Mouse (Mus musculus) liver, embryonic 16.5 days (tissue): ENCODE results near the gene Specc1. TPM values are rescaled to one million over a fixed set of nuclear protein-coding genes. Genes with fewer than 3 reads are reported as not detected.

Source experiments
- ATAC-seq: fragments of 200-750 bp; cut with Nextera tagmentation; 2 replicates; pipeline ENCODE4 v1.8.0; 2017; ENCODE audit warnings: low read depth, mild to moderate bottlenecking, moderate number of reproducible peaks, moderate library complexity
- H3K27ac ChIP-seq: fragments of 300-500 bp; sonication (generic); 2 replicates; pipeline ENCODE4 v1.5.1; 2014; ENCODE audit warnings: mild to moderate bottlenecking, low read length
- H3K27me3 ChIP-seq: fragments of 300-500 bp; sonication (generic); 2 replicates; pipeline ENCODE4 v1.6.1; 2014; ENCODE audit warnings: low read depth, low read length, mixed read lengths; ENCODE audit not compliant: control insufficient read depth, insufficient read depth
- H3K36me3 ChIP-seq: fragments of 300-500 bp; sonication (generic); 2 replicates; pipeline ENCODE4 v1.6.1; 2014; ENCODE audit warnings: mild to moderate bottlenecking; ENCODE audit not compliant: control insufficient read depth, insufficient read depth
- H3K4me1 ChIP-seq: fragments of 300-500 bp; sonication (generic); 2 replicates; pipeline ENCODE4 v1.6.1; 2014; ENCODE audit warnings: low read depth, low read length, mixed read lengths; ENCODE audit not compliant: control insufficient read depth
- H3K4me2 ChIP-seq: fragments of 300-500 bp; sonication (generic); 2 replicates; pipeline ENCODE4 v1.6.1; 2014; ENCODE audit warnings: low read depth, low read length, mixed read lengths
- H3K4me3 ChIP-seq: fragments of 300-500 bp; sonication (generic); 2 replicates; pipeline ENCODE4 v1.5.1; 2014; ENCODE audit warnings: low read depth, mild to moderate bottlenecking, low read length
- H3K9ac ChIP-seq: fragments of 300-500 bp; sonication (generic); 2 replicates; pipeline ENCODE4 v1.6.1; 2014; ENCODE audit warnings: low read depth, low read length
- H3K9me3 ChIP-seq: fragments of 300-500 bp; sonication (generic); replicated peaks from 2 replicates; pipeline ENCODE4 v1.6.1; 2016; ENCODE audit warnings: low read length; ENCODE audit not compliant: control insufficient read depth
- WGBS: fragments of 180-500 bp; shearing (Covaris S2); extraction: QIAGEN DNeasy Blood & Tissue Kit; methylation state at CpG from one replicate; pipeline ENCODE4 v1.1.7; 2014; ENCODE audit not compliant: insufficient replicate concordance; 5-methylcytosine and 5-hydroxymethylcytosine counted together
- polyA plus RNA-seq: library from polyadenylated mRNA; unstranded; fragments of >200 nt; fragmentation: Nextera tagmentation; extraction: Ambion mirVana; gene quantifications from 2 replicates; pipeline ENCODE4 v1.2.1, GENCODE M21; 2015

Gene Specc1
- polyA plus RNA-seq, 1 experiment from 2014 or later = 58.6 TPM

DNA sequence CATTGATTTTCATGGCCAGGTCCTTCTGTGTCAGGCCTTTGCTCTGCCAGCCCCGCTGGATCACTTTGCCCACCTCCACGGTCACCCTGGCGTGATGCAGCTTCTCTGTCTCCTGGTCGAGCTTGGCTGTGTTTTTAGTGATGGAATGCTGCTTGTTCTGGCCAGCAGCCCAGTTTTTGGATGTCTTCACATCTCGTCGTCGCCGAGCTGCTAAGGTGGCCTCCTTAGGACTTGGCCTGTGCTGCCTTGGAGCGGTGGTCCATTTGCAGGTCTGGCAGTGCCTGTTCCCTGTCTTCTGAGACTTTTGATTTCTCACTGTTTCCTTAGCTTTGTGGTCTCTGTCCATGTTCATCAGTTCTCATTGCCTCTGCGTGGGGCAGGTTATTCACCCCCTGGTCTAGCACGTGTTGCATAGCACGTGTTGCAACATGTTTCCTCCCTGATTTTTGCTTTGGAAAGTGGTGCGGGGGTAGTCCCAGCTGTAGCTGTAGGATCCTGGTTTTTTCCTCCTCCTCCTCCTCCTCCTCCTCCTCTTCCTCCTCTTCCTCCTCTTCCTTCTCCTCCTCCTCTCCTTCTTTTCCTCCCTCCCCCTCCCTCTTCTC lies 17.6 kb downstream of the Specc1 start:
- Histone ChIP-seq H3K4me1 (peaks cover 35% of the 10 kb centered on the region), H3K4me3 (no peak overlapping the region), H3K9ac (no peak overlapping the region), H3K27ac (no peak overlapping the region; the same call in 1 of the 2 replicates), H3K36me3 (no peaks in the 10 kb centered on the region; the same call in 1 of the 2 replicates), H3K9me3 (no peaks in the 10 kb centered on the region), H3K27me3 (no peaks in the 10 kb centered on the region), H3K4me2 (no peak overlapping the region)
- WGBS = 71% methylated on average over 13 of the region's 13 CpGs
- ATAC-seq = no peak

GRCm38 (mm10) chr11:61975783-61976182 lies 19.2 kb downstream of the Specc1 start:
- Histone ChIP-seq H3K4me2 (peak overlapping the region; percentile 22; the same call in 1 of the 2 replicates), H3K27ac (peak overlapping the region; percentile 83), H3K36me3 (no peaks in the 10 kb centered on the region; the same call in 1 of the 2 replicates), H3K9me3 (no peaks in the 10 kb centered on the region), H3K27me3 (no peaks in the 10 kb centered on the region), H3K9ac (peak overlapping the region; percentile 18), H3K4me3 (peak overlapping the region; percentile 35; the same call in 1 of the 2 replicates), H3K4me1 (peaks cover 28% of the 10 kb centered on the region)
- ATAC-seq = peak; percentile 97
- 59% methylated on average over 1 of the region's 1 CpGs for WGBS

- Histone ChIP-seq H3K9me3 (no peaks in the 10 kb centered on the region), H3K27ac (no peak overlapping the region), H3K4me3 (no peak overlapping the region), H3K9ac (no peak overlapping the region), H3K27me3 (no peaks in the 10 kb centered on the region), H3K4me1 (peaks cover 5% of the 10 kb centered on the region), H3K36me3 (no peaks in the 10 kb centered on the region), H3K4me2 (no peak overlapping the region)
- WGBS = 73% methylated on average over 2 of the region's 2 CpGs
- peak; percentile 24; the same call in 1 of the 2 replicates for ATAC-seq
These were observed 24.7 kb downstream of the Specc1 start for GRCm38 (mm10) chr11:61981285-61981684.

DNA sequence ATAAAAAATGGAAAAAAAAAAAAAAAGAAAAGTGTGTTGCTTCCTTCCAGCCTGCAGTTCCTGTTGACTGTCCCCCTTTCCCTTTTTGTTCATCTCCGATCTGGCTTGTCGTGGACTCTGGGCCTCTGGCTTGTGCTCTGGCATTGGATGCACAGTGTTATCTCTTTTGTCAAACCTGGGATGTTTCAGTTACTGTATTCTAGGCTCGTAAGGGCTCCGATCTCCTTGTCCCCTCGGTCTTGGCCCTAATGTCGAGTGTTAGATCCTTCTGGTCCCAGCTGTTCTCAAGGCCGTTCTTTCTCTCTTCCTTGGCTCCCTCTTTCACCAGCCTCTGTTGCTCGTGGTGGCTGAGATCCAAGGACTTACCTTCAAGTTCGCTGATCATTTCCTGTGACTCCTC lies 26.3 kb downstream of the Specc1 start:
- no peak overlapping the region for H3K4me3 ChIP-seq
- no peak for ATAC-seq

DNA sequence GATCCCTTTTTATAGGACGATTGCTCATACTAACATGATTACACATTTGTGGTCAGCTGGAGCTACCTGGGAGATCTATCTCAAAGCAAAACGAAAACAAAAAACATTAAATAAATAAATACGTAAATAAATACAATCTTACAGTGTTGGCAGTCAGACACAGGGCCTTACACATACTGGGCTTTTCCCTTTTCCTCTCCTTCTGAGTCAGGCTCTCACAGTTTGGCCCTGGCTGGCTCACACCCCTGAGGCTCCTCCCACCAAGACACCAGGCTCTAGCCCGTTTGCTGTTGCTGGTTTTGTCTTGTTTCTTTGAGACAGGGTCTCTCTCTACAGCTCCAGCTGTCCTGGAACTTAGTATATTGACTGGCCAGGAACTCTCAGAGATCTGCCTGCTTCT lies 30.4 kb downstream of the Specc1 start:
- no peak for ATAC-seq
- Histone ChIP-seq H3K9ac (no peak overlapping the region), H3K4me1 (no peaks in the 10 kb centered on the region; the same call in none of the 2 replicates), H3K27me3 (no peaks in the 10 kb centered on the region), H3K4me3 (no peak overlapping the region), H3K9me3 (no peaks in the 10 kb centered on the region), H3K4me2 (no peak overlapping the region), H3K36me3 (no peaks in the 10 kb centered on the region), H3K27ac (no peak overlapping the region)
- 71% methylated on average over 4 of the region's 4 CpGs for WGBS

More for the DNA sequence above, 26.3 kb downstream of the Specc1 start:
- Histone ChIP-seq H3K4me2 (no peak overlapping the region), H3K9me3 (no peaks in the 10 kb centered on the region), H3K27me3 (no peaks in the 10 kb centered on the region), H3K36me3 (no peaks in the 10 kb centered on the region), H3K4me1 (no peaks in the 10 kb centered on the region; the same call in none of the 2 replicates), H3K27ac (no peak overlapping the region), H3K9ac (no peak overlapping the region)
- 39% methylated on average over 9 of the region's 9 CpGs for WGBS

- WGBS = 68% methylated on average over 9 of the region's 9 CpGs
- ATAC-seq = no peak
- Histone ChIP-seq H3K9me3 (no peaks in the 10 kb centered on the region; the same call in 1 of the 2 replicates), H3K4me2 (no peak overlapping the region), H3K4me3 (no peak overlapping the region), H3K27me3 (no peaks in the 10 kb centered on the region), H3K9ac (no peak overlapping the region), H3K27ac (no peak overlapping the region), H3K36me3 (peaks cover 3% of the 10 kb centered on the region; the same call in 1 of the 2 replicates), H3K4me1 (no peaks in the 10 kb centered on the region)
These were observed 33.1 kb downstream of the Specc1 start for GRCm38 (mm10) chr11:61989647-61990046.

DNA sequence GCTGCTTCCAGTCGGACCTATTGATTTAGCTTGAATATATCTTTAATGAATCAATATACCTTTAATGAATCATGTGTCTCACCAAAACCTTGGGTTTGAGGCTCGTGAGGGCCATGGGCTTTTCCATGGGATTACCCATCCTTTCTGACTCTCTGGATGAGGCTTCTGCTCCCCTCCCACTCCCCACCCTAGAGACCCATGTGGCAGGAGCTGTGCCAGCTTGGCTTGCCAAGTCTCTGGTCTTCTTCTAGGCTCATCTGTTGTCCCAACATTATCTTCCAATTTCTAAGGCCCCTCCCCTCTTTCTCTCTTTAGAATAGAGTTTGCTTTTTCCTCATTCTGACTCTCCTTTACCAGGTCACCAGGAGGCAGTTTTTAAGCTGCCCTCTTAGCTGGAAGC lies 35.0 kb downstream of the Specc1 start:
- WGBS = 71% methylated on average over 2 of the region's 2 CpGs
- H3K27me3 ChIP-seq = no peaks in the 10 kb centered on the region
- no peaks in the 10 kb centered on the region for H3K4me1 ChIP-seq
- no peak overlapping the region for H3K9ac ChIP-seq
- H3K4me2 ChIP-seq = no peak overlapping the region
- ATAC-seq = no peak
- H3K27ac ChIP-seq = no peak overlapping the region
- no peaks in the 10 kb centered on the region; the same call in 1 of the 2 replicates for H3K9me3 ChIP-seq
- peaks cover 3% of the 10 kb centered on the region; the same call in 1 of the 2 replicates for H3K36me3 ChIP-seq
- no peak overlapping the region for H3K4me3 ChIP-seq

- no peak for ATAC-seq
- H3K4me2 ChIP-seq = no peak overlapping the region
- 66% methylated on average over 4 of the region's 4 CpGs for WGBS
These were observed 36.2 kb downstream of the Specc1 start for GRCm38 (mm10) chr11:61992671-61993285.

DNA sequence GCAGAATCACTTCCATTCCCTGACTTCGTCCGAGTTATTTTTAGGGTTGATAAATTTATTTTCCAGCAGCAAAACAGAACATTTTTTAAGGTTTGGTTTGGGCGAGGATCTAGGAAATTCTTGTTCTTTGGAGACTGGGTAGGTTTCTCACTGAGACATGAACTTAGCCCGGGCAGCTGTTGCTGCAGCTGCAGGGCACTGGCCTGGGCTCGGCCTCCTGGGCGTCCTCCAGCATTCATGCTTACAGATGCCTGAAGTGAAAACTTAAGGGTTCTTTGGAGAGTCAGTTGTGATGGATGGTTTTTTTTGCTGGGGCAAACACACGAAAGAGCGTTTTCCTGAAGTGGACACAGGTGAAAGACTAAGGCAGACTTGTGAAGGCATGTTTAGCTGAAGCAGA lies 42.9 kb downstream of the Specc1 start:
- Histone ChIP-seq H3K36me3 (no peaks in the 10 kb centered on the region), H3K4me1 (peaks cover 8% of the 10 kb centered on the region), H3K4me3 (no peak overlapping the region), H3K9ac (no peak overlapping the region), H3K4me2 (no peak overlapping the region), H3K27ac (no peak overlapping the region), H3K27me3 (no peaks in the 10 kb centered on the region), H3K9me3 (no peaks in the 10 kb centered on the region)
- 89% methylated on average over 8 of the region's 8 CpGs for WGBS
- no peak for ATAC-seq

More at GRCm38 (mm10) chr11:61992671-61993285, 36.2 kb downstream of the Specc1 start:
- H3K27ac ChIP-seq = no peak overlapping the region
- no peaks in the 10 kb centered on the region for H3K27me3 ChIP-seq
- H3K36me3 ChIP-seq = peaks cover 3% of the 10 kb centered on the region; the same call in 1 of the 2 replicates
- no peaks in the 10 kb centered on the region; the same call in 1 of the 2 replicates for H3K9me3 ChIP-seq
- no peak overlapping the region for H3K4me3 ChIP-seq
- H3K9ac ChIP-seq = no peak overlapping the region
- no peaks in the 10 kb centered on the region for H3K4me1 ChIP-seq
